Mouse (Mus musculus) neural tube, embryonic 15.5 days (tissue): Measurements from ENCODE around the gene Zswim1. TPM values are rescaled to one million over a fixed set of nuclear protein-coding genes. Genes with fewer than 3 reads are reported as not detected.

ENCODE experiments used
- ATAC-seq: fragments of 200-750 bp; cut with Nextera tagmentation; 2 replicates; pipeline ENCODE4 v1.8.0; 2017; ENCODE audit warnings: mild to moderate bottlenecking, moderate TSS enrichment, moderate library complexity; ENCODE audit not compliant: low FRiP score
- H3K27ac ChIP-seq: fragments of 300-500 bp; sonication (generic); replicated peaks from 2 replicates; pipeline ENCODE4 v1.5.1; 2015; ENCODE audit warnings: mild to moderate bottlenecking, inconsistent platforms
- H3K27me3 ChIP-seq: fragments of 300-500 bp; sonication (generic); replicated peaks from 2 replicates; pipeline ENCODE4 v1.6.1; 2015; ENCODE audit warnings: inconsistent platforms
- H3K36me3 ChIP-seq: fragments of 300-500 bp; sonication (generic); 2 replicates; pipeline ENCODE4 v1.6.1; 2015; ENCODE audit warnings: inconsistent platforms
- H3K4me1 ChIP-seq: fragments of 300-500 bp; sonication (generic); 2 replicates; pipeline ENCODE4 v1.6.1; 2015; ENCODE audit warnings: inconsistent platforms
- H3K4me2 ChIP-seq: fragments of 300-500 bp; sonication (generic); 2 replicates; pipeline ENCODE4 v1.6.1; 2015; ENCODE audit warnings: inconsistent platforms, mild to moderate bottlenecking, moderate library complexity
- H3K4me3 ChIP-seq: fragments of 300-500 bp; sonication (generic); replicated peaks from 2 replicates; pipeline ENCODE4 v1.5.1; 2015; ENCODE audit warnings: mild to moderate bottlenecking, inconsistent platforms
- H3K9ac ChIP-seq: fragments of 300-500 bp; sonication (generic); replicated peaks from 2 replicates; pipeline ENCODE4 v1.6.1; 2015; ENCODE audit warnings: mild to moderate bottlenecking, inconsistent platforms
- H3K9me3 ChIP-seq: fragments of 300-500 bp; sonication (generic); replicated peaks from 2 replicates; pipeline ENCODE4 v1.6.1; 2016; ENCODE audit warnings: inconsistent platforms
- WGBS: fragments of 180-500 bp; shearing (Covaris S2); methylation state at CpG from one replicate; pipeline ENCODE4 v1.1.7; 2015; ENCODE audit warnings: mixed read lengths; 5-methylcytosine and 5-hydroxymethylcytosine counted together
- polyA plus RNA-seq: library from polyadenylated mRNA; unstranded; fragments of >200 nt; fragmentation: Nextera tagmentation; extraction: Ambion mirVana; gene quantifications from 2 replicates; pipeline ENCODE4 v1.2.1, GENCODE M21; 2015

Zswim1 gene
- polyA plus RNA-seq, 1 experiment from 2014 or later: 25.4 TPM

GRCm38 (mm10) chr2:164784869-164785420 lies 37.5 kb upstream of the Zswim1 start:
- peaks cover 35% of the 10 kb centered on the region for H3K4me1 ChIP-seq
- no peaks in the 10 kb centered on the region for H3K9me3 ChIP-seq
- peak overlapping the region; percentile 93 for H3K4me2 ChIP-seq
- WGBS: 8% methylated on average over 7 of the region's 7 CpGs
- 0 out of 2 replicates have a peak, but pooled peaks cover 2% of the 10 kb centered on the region for H3K27me3 ChIP-seq
- H3K27ac ChIP-seq: peak overlapping the region; percentile 81
- H3K9ac ChIP-seq: peak overlapping the region; percentile 81
- ATAC-seq: no peak
- H3K4me3 ChIP-seq: peak overlapping the region; percentile 75
- H3K36me3 ChIP-seq: peaks cover 6% of the 10 kb centered on the region; the same call in 1 of the 2 replicates

GRCm38 (mm10) chr2:164785481-164786387 lies 36.8 kb upstream of the Zswim1 start, which contains the start of gene Snx21:
TSS of gene Snx21 (plus strand) at chr2:164785823.
- Histone ChIP-seq H3K27ac (peak within 1 kb of the TSS; percentile 81), H3K9me3 (no peaks in the 10 kb centered on the region), H3K4me2 (peak within 1 kb of the TSS; percentile 93), H3K9ac (peak within 1 kb of the TSS; percentile 81), H3K36me3 (peaks cover 6% of the 10 kb centered on the region; the same call in 1 of the 2 replicates), H3K27me3 (no peaks in the 10 kb centered on the region), H3K4me3 (peak within 1 kb of the TSS; percentile 75), H3K4me1 (peaks cover 35% of the 10 kb centered on the region)
- ATAC-seq: peak; percentile 92
- under 1% methylated on average over 72 of the region's 89 CpGs for WGBS

GRCm38 (mm10) chr2:164786388-164786885 lies 36.0 kb upstream of the Zswim1 start:
- Histone ChIP-seq H3K4me2 (peak overlapping the region; percentile 93), H3K4me3 (peak overlapping the region; percentile 75), H3K36me3 (peaks cover 12% of the 10 kb centered on the region), H3K4me1 (peaks cover 35% of the 10 kb centered on the region), H3K27ac (peak overlapping the region; percentile 81), H3K9me3 (no peaks in the 10 kb centered on the region), H3K27me3 (no peaks in the 10 kb centered on the region), H3K9ac (peak overlapping the region; percentile 81)
- 11% methylated on average over 15 of the region's 15 CpGs for WGBS
- peak; percentile 30; the same call in 1 of the 2 replicates for ATAC-seq

GRCm38 (mm10) chr2:164787032-164787431 lies 35.5 kb upstream of the Zswim1 start:
- peaks cover 35% of the 10 kb centered on the region for H3K4me1 ChIP-seq
- no peak overlapping the region for H3K9ac ChIP-seq
- peaks cover 18% of the 10 kb centered on the region for H3K36me3 ChIP-seq
- peak overlapping the region; percentile 93 for H3K4me2 ChIP-seq
- H3K27me3 ChIP-seq: no peaks in the 10 kb centered on the region
- ATAC-seq: no peak
- peak overlapping the region; percentile 75 for H3K4me3 ChIP-seq
- no peak overlapping the region; the same call in 1 of the 2 replicates for H3K27ac ChIP-seq
- no peaks in the 10 kb centered on the region for H3K9me3 ChIP-seq
- 86% methylated on average over 3 of the region's 3 CpGs for WGBS

GRCm38 (mm10) chr2:164787779-164788178 lies 34.7 kb upstream of the Zswim1 start:
- Histone ChIP-seq H3K36me3 (peaks cover 25% of the 10 kb centered on the region), H3K4me3 (no peak overlapping the region), H3K27me3 (no peaks in the 10 kb centered on the region), H3K27ac (no peak overlapping the region), H3K4me1 (peaks cover 35% of the 10 kb centered on the region), H3K4me2 (peak overlapping the region; percentile 26), H3K9me3 (no peaks in the 10 kb centered on the region), H3K9ac (no peak overlapping the region)
- no peak for ATAC-seq
- 79% methylated on average over 10 of the region's 10 CpGs for WGBS

GRCm38 (mm10) chr2:164788411-164788810 lies 34.1 kb upstream of the Zswim1 start:
- ATAC-seq: no peak

GRCm38 (mm10) chr2:164790451-164790850 lies 32.0 kb upstream of the Zswim1 start:
- Histone ChIP-seq H3K36me3 (peaks cover 37% of the 10 kb centered on the region), H3K4me1 (peaks cover 24% of the 10 kb centered on the region), H3K4me2 (no peak overlapping the region), H3K9ac (no peak overlapping the region), H3K27me3 (no peaks in the 10 kb centered on the region), H3K9me3 (no peaks in the 10 kb centered on the region), H3K4me3 (no peak overlapping the region), H3K27ac (no peak overlapping the region)
- WGBS: 90% methylated on average over 4 of the region's 4 CpGs
- no peak for ATAC-seq

More at GRCm38 (mm10) chr2:164788411-164788810, 34.1 kb upstream of the Zswim1 start:
- Histone ChIP-seq H3K36me3 (peaks cover 31% of the 10 kb centered on the region), H3K27me3 (no peaks in the 10 kb centered on the region), H3K4me2 (peak overlapping the region; percentile 5; the same call in 1 of the 2 replicates), H3K9me3 (no peaks in the 10 kb centered on the region), H3K4me1 (peaks cover 35% of the 10 kb centered on the region), H3K9ac (0 out of 2 replicates have a peak overlapping the region, but pooled peaks have one; percentile 10), H3K4me3 (no peak overlapping the region), H3K27ac (no peak overlapping the region)
- WGBS: 72% methylated on average over 4 of the region's 4 CpGs

- ATAC-seq: no peak
- Histone ChIP-seq H3K4me3 (no peak overlapping the region), H3K9me3 (no peaks in the 10 kb centered on the region)
Observed at GRCm38 (mm10) chr2:164791841-164792261, 30.6 kb upstream of the Zswim1 start.

GRCm38 (mm10) chr2:164792400-164793190 lies 29.9 kb upstream of the Zswim1 start:
- ATAC-seq: no peak
- H3K4me3 ChIP-seq: no peak overlapping the region
- no peak overlapping the region for H3K27ac ChIP-seq
- no peaks in the 10 kb centered on the region for H3K9me3 ChIP-seq
- peaks cover 56% of the 10 kb centered on the region for H3K36me3 ChIP-seq
- no peak overlapping the region for H3K4me2 ChIP-seq
- 93% methylated on average over 12 of the region's 12 CpGs for WGBS
- H3K27me3 ChIP-seq: no peaks in the 10 kb centered on the region
- H3K4me1 ChIP-seq: peaks cover 10% of the 10 kb centered on the region
- no peak overlapping the region for H3K9ac ChIP-seq

More at GRCm38 (mm10) chr2:164791841-164792261, 30.6 kb upstream of the Zswim1 start:
- Histone ChIP-seq H3K27me3 (no peaks in the 10 kb centered on the region), H3K4me1 (peaks cover 17% of the 10 kb centered on the region), H3K4me2 (no peak overlapping the region), H3K9ac (no peak overlapping the region), H3K27ac (no peak overlapping the region), H3K36me3 (peaks cover 51% of the 10 kb centered on the region)
- 87% methylated on average over 18 of the region's 18 CpGs for whole genome bisulfite sequencing

GRCm38 (mm10) chr2:164793236-164793635 lies 29.2 kb upstream of the Zswim1 start:
- H3K4me2 ChIP-seq: no peak overlapping the region
- H3K9me3 ChIP-seq: no peaks in the 10 kb centered on the region
- no peak for ATAC-seq
- H3K27ac ChIP-seq: no peak overlapping the region
- peaks cover 61% of the 10 kb centered on the region for H3K36me3 ChIP-seq
- peaks cover 5% of the 10 kb centered on the region for H3K4me1 ChIP-seq
- 83% methylated on average over 3 of the region's 3 CpGs for WGBS
- H3K27me3 ChIP-seq: no peaks in the 10 kb centered on the region
- H3K4me3 ChIP-seq: no peak overlapping the region
- H3K9ac ChIP-seq: no peak overlapping the region

GRCm38 (mm10) chr2:164793772-164794171 lies 28.7 kb upstream of the Zswim1 start:
- no peak overlapping the region for H3K9ac ChIP-seq
- 94% methylated on average over 2 of the region's 2 CpGs for WGBS
- H3K4me3 ChIP-seq: no peak overlapping the region
- peaks cover 62% of the 10 kb centered on the region for H3K36me3 ChIP-seq
- H3K4me2 ChIP-seq: no peak overlapping the region
- ATAC-seq: no peak
- no peaks in the 10 kb centered on the region for H3K27me3 ChIP-seq
- no peaks in the 10 kb centered on the region; the same call in 1 of the 2 replicates for H3K4me1 ChIP-seq
- no peaks in the 10 kb centered on the region for H3K9me3 ChIP-seq
- no peak overlapping the region for H3K27ac ChIP-seq
